Mouse (Mus musculus) myocyte (in vitro differentiated cells): ENCODE data around the gene Cd300ld5. TPM values are rescaled to one million over a fixed set of nuclear protein-coding genes. Genes with fewer than 3 reads are reported as not detected.
"Not testable (repeated sequence)": the region's sequence is repeated elsewhere in the genome, so short reads cannot be mapped to it uniquely, and the experiment has no call there.

ENCODE experiments used
- H3K27me3 ChIP-seq: one replicate; pipeline ENCODE4 v1.6.1; 2011; ENCODE audit not compliant: control insufficient read depth, insufficient read depth, insufficient read length
- H3K36me3 ChIP-seq: one replicate; pipeline ENCODE4 v1.6.1; 2011; ENCODE audit not compliant: control insufficient read depth, insufficient read depth
- H3K4me2 ChIP-seq: one replicate; pipeline ENCODE4 v1.6.1; 2011; ENCODE audit warnings: low read depth, control low read depth
- H3K4me3 ChIP-seq: one replicate; pipeline ENCODE4 v1.5.1; 2011; ENCODE audit warnings: mild to moderate bottlenecking, control low read depth, moderate library complexity
- H3K79me2 ChIP-seq: one replicate; pipeline ENCODE4 v1.6.1; 2011; ENCODE audit not compliant: control insufficient read depth, insufficient read depth
- H3ac ChIP-seq: one replicate; pipeline ENCODE4 v1.6.1; 2011; ENCODE audit not compliant: control insufficient read depth, insufficient read length
- CEBPB ChIP-seq: IDR thresholded peaks from 2 replicates; pipeline ENCODE4 v1.6.1; 2011; ENCODE audit warnings: mild to moderate bottlenecking, moderate library complexity; ENCODE audit not compliant: poor library complexity, insufficient read depth, severe bottlenecking
- E2F4 ChIP-seq: IDR thresholded peaks from one replicate; pipeline ENCODE4 v1.6.1; 2011; ENCODE audit warnings: mild to moderate bottlenecking, control low read depth, moderate library complexity; ENCODE audit not compliant: insufficient read depth
- MAX ChIP-seq: IDR thresholded peaks from one replicate; pipeline ENCODE4 v1.6.1; 2011; ENCODE audit warnings: low read depth, mild to moderate bottlenecking, control low read depth
- MYOD1 ChIP-seq, 3 experiments: IDR thresholded peaks; one replicate each; pipeline ENCODE4 v1.6.1; 2011; ENCODE audit warnings: control low read depth in 2 of 3, low read depth in 2 of 3, mild to moderate bottlenecking in 2 of 3, moderate library complexity in 1 of 3; ENCODE audit not compliant: insufficient read length in 2 of 3, control insufficient read depth in 1 of 3
- MYOG ChIP-seq, 3 experiments: IDR thresholded peaks; one replicate each; pipeline ENCODE4 v1.6.1; 2011; ENCODE audit warnings: control low read depth in 2 of 3, low read depth in 2 of 3, mild to moderate bottlenecking in 2 of 3; ENCODE audit not compliant: insufficient read length in 2 of 3, control insufficient read depth in 1 of 3, insufficient read depth in 1 of 3
- POLR2A ChIP-seq: IDR thresholded peaks from one replicate; pipeline ENCODE4 v1.6.1; 2011; ENCODE audit warnings: low read depth, mild to moderate bottlenecking, control low read depth, moderate library complexity; ENCODE audit not compliant: insufficient read length
- POLR2AphosphoS2 ChIP-seq: IDR thresholded peaks from one replicate; pipeline ENCODE4 v1.6.1; 2011; ENCODE audit warnings: low read depth, control low read depth; ENCODE audit not compliant: insufficient read length
- REST ChIP-seq: IDR thresholded peaks from one replicate; pipeline ENCODE4 v1.6.1; 2011; ENCODE audit warnings: mild to moderate bottlenecking, control low read depth, moderate library complexity; ENCODE audit not compliant: insufficient read depth, insufficient read length
- SRF ChIP-seq: IDR thresholded peaks from one replicate; pipeline ENCODE4 v1.6.1; 2011; ENCODE audit warnings: low read depth; ENCODE audit not compliant: control insufficient read depth, insufficient read length
- TCF12 ChIP-seq: IDR thresholded peaks from one replicate; pipeline ENCODE4 v1.6.1; 2011; ENCODE audit warnings: mild to moderate bottlenecking, control low read depth; ENCODE audit not compliant: poor library complexity, insufficient read depth, severe bottlenecking
- TCF3 ChIP-seq: IDR thresholded peaks from one replicate; pipeline ENCODE4 v1.6.1; 2011; ENCODE audit warnings: low read depth, control low read depth; ENCODE audit not compliant: insufficient read length
- USF1 ChIP-seq: IDR thresholded peaks from one replicate; pipeline ENCODE4 v1.6.1; 2011; ENCODE audit warnings: low read depth, mild to moderate bottlenecking, control low read depth, moderate library complexity
- polyA plus RNA-seq: library from polyadenylated mRNA; unstranded; fragments of >200 nt; fragmentation: generic; extraction: Trizol; gene quantifications from one replicate; pipeline ENCODE4 v1.2.1, GENCODE M21; 2012; ENCODE audit warnings: missing spikeins

Cd300ld5 gene
- 0.16 TPM for polyA plus RNA-seq

DNA sequence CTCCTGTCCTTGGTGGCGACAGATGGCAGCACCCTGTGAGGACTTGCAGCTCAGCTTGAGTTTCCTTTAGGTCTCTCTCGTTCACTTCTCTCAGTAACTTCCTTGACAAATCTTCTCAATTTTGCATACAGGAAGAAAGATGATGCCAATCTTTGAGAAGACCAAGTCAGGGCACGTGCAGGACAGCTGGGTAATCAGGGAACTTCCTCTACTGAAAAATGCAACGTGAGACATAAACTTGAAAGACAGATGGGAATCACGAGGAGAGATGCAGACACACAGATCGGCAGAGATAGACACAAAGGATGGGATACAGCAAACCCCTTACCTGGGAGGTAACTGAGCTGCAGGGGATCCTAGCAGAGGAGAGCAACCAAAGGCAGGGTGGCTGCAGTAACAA, at the start of gene Cd300ld5:
Gene Cd300ld5, minus strand, starts transcription at position 101 of the 400 bp plus-strand sequence.
- not testable (repeated sequence) for H3K4me2 ChIP-seq, H3K27me3 ChIP-seq, H3ac ChIP-seq, H3K4me3 ChIP-seq, H3K79me2 ChIP-seq, H3K36me3 ChIP-seq

DNA sequence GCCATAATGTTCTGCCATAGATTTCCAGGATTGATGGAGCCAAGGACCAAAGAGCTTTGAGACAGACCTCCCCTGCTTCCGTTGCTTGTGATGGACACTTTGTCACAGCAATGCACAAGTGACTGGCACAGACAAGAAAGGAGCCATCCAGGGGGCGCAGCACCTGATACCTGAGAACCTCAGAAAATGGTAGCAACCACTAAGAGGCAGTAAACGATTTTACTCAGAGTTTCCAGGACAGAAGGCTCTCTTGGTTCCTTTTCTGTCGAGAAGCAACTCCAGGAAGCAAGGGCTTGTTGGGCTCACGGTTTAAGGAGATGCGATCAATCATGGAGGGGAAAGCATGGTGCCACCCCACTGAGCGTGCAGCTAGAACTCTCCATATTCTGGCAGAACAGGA, 48.6 kb upstream of the Cd300ld5 start:
- no peak for TF ChIP-seq E2F4
- no peak for TF ChIP-seq REST
- Histone ChIP-seq H3K79me2 (no peaks in the 10 kb centered on the region), H3K36me3 (no peaks in the 10 kb centered on the region), H3K4me3 (no peak overlapping the region), H3ac (no peak overlapping the region), H3K27me3 (peaks cover 6% of the 10 kb centered on the region), H3K4me2 (no peak overlapping the region)

DNA sequence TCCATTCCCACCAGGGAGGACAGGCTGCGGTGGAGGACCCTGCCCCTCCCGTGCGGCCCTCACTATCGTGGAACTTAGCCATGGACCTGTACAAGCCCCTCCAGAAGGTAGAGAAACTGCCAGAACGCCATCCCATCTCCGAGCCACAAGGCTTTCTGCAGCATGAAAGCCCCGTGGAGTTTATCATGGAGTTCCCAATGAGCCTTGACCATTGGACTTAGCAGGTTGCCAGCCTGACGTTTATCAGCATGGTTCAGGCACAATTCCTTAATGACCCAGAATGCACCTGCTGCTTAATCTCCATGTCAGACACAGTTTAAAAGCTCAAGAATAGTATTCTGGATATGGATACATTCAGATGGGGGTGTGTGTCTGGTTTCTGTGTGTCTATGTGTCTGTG, 47.5 kb upstream of the Cd300ld5 start:
- H3K79me2 ChIP-seq, result no peaks in the 10 kb centered on the region
- TF ChIP-seq TCF12 (no peak), TCF3 (no peak), CEBPB (no peak), SRF (no peak), USF1 (no peak), MAX (no peak), REST (no peak), POLR2AphosphoS2 (no peak)
- no peak overlapping the region for H3K4me3 ChIP-seq
- no peaks in the 10 kb centered on the region for H3K36me3 ChIP-seq
- H3K27me3 ChIP-seq, result peaks cover 4% of the 10 kb centered on the region
- no peak overlapping the region for H3ac ChIP-seq
- H3K4me2 ChIP-seq, result no peak overlapping the region

DNA sequence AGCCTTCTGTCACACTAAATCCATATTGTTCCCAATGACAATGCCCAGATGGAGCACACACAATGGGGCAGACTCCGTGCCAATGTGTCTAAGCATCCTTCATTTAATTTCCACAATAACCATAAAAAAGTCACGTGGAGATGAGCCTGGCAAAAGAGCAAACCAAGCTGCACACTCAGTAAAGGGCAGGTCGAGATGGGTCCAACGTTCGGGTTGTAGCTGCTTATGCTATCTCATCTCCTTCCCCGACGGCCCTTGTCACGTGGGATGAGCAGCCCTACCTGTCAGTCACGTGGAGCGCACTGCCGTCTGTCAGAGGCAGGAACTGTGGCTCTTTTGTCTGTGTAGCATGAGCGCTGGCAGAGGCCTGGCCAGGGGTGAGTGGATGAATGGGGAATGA, 47.0 kb upstream of the Cd300ld5 start:
- no peak overlapping the region for H3K4me2 ChIP-seq
- TF ChIP-seq E2F4 (no peak), POLR2A (no peak), MYOG (IDR thresholded peaks at IDR 0.05; ENCODE audit: control insufficient read depth in 1 of 3, insufficient read depth in 1 of 3, insufficient read length in 2 of 3, low read depth in 2 of 3) (no peak), SRF (no peak), MYOD1 (IDR thresholded peaks at IDR 0.05; ENCODE audit: control insufficient read depth in 1 of 3, insufficient read length in 2 of 3, low read depth in 2 of 3) (no peak), TCF12 (no peak), REST (no peak), TCF3 (no peak), CEBPB (no peak), POLR2AphosphoS2 (no peak), MAX (no peak), USF1 (no peak)
- H3K79me2 ChIP-seq, result no peaks in the 10 kb centered on the region
- H3ac ChIP-seq, result no peak overlapping the region
- peaks cover 4% of the 10 kb centered on the region for H3K27me3 ChIP-seq
- no peak overlapping the region for H3K4me3 ChIP-seq
- no peaks in the 10 kb centered on the region for H3K36me3 ChIP-seq

GRCm38 (mm10) chr11:115083376-115084139, 46.0 kb upstream of the Cd300ld5 start:
- TF ChIP-seq USF1, result no peak
- TF ChIP-seq REST, result no peak
- TF ChIP-seq E2F4, result no peak
- peak in 1 of 3 experiments; percentile 18 for TF ChIP-seq MYOG (IDR thresholded peaks at IDR 0.05; ENCODE audit: control insufficient read depth in 1 of 3, insufficient read depth in 1 of 3, insufficient read length in 2 of 3, low read depth in 2 of 3)
- TF ChIP-seq TCF3, result no peak
- no peak for TF ChIP-seq MYOD1 (IDR thresholded peaks at IDR 0.05; ENCODE audit: control insufficient read depth in 1 of 3, insufficient read length in 2 of 3, low read depth in 2 of 3)
- TF ChIP-seq MAX, result no peak
- Histone ChIP-seq H3K4me2 (peak overlapping the region; percentile 18), H3K36me3 (no peaks in the 10 kb centered on the region), H3K27me3 (no peaks in the 10 kb centered on the region), H3K4me3 (no peak overlapping the region), H3K79me2 (no peaks in the 10 kb centered on the region), H3ac (no peak overlapping the region)

- TF ChIP-seq TCF12 (no peak), MYOG (IDR thresholded peaks at IDR 0.05; ENCODE audit: control insufficient read depth in 1 of 3, insufficient read depth in 1 of 3, insufficient read length in 2 of 3, low read depth in 2 of 3) (peak in 1 of 3 experiments; percentile 51)
- no peak overlapping the region for H3K4me2 ChIP-seq
- H3K27me3 ChIP-seq, result no peaks in the 10 kb centered on the region
- no peaks in the 10 kb centered on the region for H3K36me3 ChIP-seq
- H3K4me3 ChIP-seq, result no peak overlapping the region
- no peak overlapping the region for H3ac ChIP-seq
- H3K79me2 ChIP-seq, result no peaks in the 10 kb centered on the region
These were observed 44.6 kb upstream of the Cd300ld5 start for GRCm38 (mm10) chr11:115082196-115082595.
